Mouse (Mus musculus) forebrain, embryonic 14.5 days (tissue): ENCODE measurements around the gene H3f3a. TPM values are rescaled to one million over a fixed set of nuclear protein-coding genes. Genes with fewer than 3 reads are reported as not detected.
A peak's percentile ranks its signal among the peaks of the same experiment; 100 is the strongest.

Source experiments
- ATAC-seq: fragments of 200-750 bp; cut with Nextera tagmentation; 2 replicates; pipeline ENCODE4 v1.8.0; 2017; ENCODE audit warnings: mild to moderate bottlenecking, moderate library complexity
- DNase-seq: peaks from one replicate; pipeline ENCODE4 v3.0.0-alpha.2; 2015; ENCODE audit warnings: low spot score
- H3K27ac ChIP-seq: fragments of 300-500 bp; sonication (generic); 2 replicates; pipeline ENCODE4 v1.5.1; 2014; ENCODE audit warnings: low read depth, mild to moderate bottlenecking, control low read depth, low read length, moderate library complexity
- H3K27me3 ChIP-seq: fragments of 300-500 bp; sonication (generic); replicated peaks from 2 replicates; pipeline ENCODE4 v1.6.1; 2014; ENCODE audit warnings: low read length, control low read depth, mixed read lengths; ENCODE audit not compliant: control insufficient read depth, insufficient read depth
- H3K36me3 ChIP-seq: fragments of 300-500 bp; sonication (generic); 2 replicates; pipeline ENCODE4 v1.6.1; 2014; ENCODE audit warnings: low read length, control low read depth; ENCODE audit not compliant: control insufficient read depth, insufficient read depth
- H3K4me1 ChIP-seq: fragments of 300-500 bp; sonication (generic); 2 replicates; pipeline ENCODE4 v1.6.1; 2014; ENCODE audit warnings: antibody characterized with exemption, low read length, control low read depth; ENCODE audit not compliant: control insufficient read depth, insufficient read depth
- H3K4me2 ChIP-seq: fragments of 300-500 bp; sonication (generic); 2 replicates; pipeline ENCODE4 v1.6.1; 2014; ENCODE audit warnings: mild to moderate bottlenecking, control low read depth, low read length
- H3K4me3 ChIP-seq: fragments of 300-500 bp; sonication (generic); 2 replicates; pipeline ENCODE4 v1.5.1; 2014; ENCODE audit warnings: low read depth, low read length, control low read depth
- H3K9ac ChIP-seq: fragments of 300-500 bp; sonication (generic); 2 replicates; pipeline ENCODE4 v1.6.1; 2014; ENCODE audit warnings: mild to moderate bottlenecking, low read length, control low read depth, moderate library complexity
- H3K9me3 ChIP-seq: fragments of 300-500 bp; sonication (generic); replicated peaks from 2 replicates; pipeline ENCODE4 v1.6.1; 2016; ENCODE audit warnings: low read length, control low read depth, mixed read lengths; ENCODE audit not compliant: control insufficient read depth
- WGBS: fragments of 180-500 bp; shearing (Covaris S2); extraction: QIAGEN DNeasy Blood & Tissue Kit; methylation state at CpG from one replicate; pipeline ENCODE4 v1.1.7; 2014; 5-methylcytosine and 5-hydroxymethylcytosine counted together
- polyA plus RNA-seq: library from polyadenylated mRNA; unstranded; fragments of >200 nt; fragmentation: Nextera tagmentation; extraction: Ambion mirVana; gene quantifications from 2 replicates; pipeline ENCODE4 v1.2.1, GENCODE M21; 2014

The H3f3a gene
- polyA plus RNA-seq, 1 experiment from 2014 or later = 4,992 TPM

GRCm38 (mm10) chr1:180812463-180813408 is 1.0 kb downstream of the H3f3a start:
- peak overlapping the region; percentile 52 for H3K4me2 ChIP-seq
- peak overlapping the region; percentile 100 for H3K9ac ChIP-seq
- under 1% methylated on average over 70 of the region's 71 CpGs for WGBS

DNA sequence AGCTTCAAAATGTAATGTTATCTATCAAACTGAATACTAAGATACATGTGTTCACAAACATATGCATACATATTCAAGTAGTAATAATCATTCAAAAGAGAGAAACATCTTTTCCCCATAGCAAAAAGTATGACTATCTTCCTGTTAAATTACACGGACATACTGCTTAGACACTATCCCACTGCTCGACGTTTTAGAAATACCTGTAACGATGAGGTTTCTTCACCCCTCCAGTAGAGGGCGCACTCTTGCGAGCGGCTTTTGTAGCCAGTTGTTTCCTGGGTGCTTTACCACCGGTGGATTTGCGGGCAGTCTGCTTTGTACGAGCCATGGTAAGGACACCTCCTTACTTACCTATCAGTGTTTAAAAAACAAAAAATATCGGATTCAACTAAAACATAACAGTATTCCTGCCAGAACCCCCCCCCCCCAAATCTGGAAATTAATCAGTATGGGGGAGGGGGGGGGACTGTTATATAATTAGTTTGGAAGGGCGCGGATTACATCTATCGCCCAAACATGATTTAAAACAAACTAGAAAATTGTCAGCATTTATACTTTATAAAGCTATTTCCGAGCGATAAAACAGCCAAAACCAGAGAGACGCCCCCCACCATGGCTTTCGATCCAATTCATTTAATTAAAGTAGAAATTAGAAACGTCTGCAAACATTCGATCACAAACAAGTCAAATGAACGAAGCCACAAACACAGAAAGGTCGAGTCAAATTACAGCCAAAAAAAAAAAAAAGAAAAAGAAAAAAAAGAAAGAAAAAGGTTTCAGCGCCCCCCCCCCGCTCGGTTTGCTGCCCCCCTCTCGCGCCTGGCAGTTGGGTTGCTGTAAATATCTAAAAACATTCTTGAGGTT is 1.9 kb downstream of the H3f3a start:
- no peak for ATAC-seq

More at GRCm38 (mm10) chr1:180812463-180813408, 1.0 kb downstream of the H3f3a start:
- peak; percentile 71 for DNase-seq
- Histone ChIP-seq H3K27ac (peak overlapping the region; percentile 99), H3K9me3 (no peaks in the 10 kb centered on the region), H3K27me3 (no peaks in the 10 kb centered on the region), H3K36me3 (peaks cover 30% of the 10 kb centered on the region), H3K4me1 (peaks cover 30% of the 10 kb centered on the region), H3K4me3 (peak overlapping the region; percentile 95)
- ATAC-seq = peak; percentile 33

GRCm38 (mm10) chr1:180810976-180811375 is 2.8 kb downstream of the H3f3a start:
- 73% methylated on average over 7 of the region's 7 CpGs for WGBS
- Histone ChIP-seq H3K36me3 (peaks cover 48% of the 10 kb centered on the region), H3K27me3 (no peaks in the 10 kb centered on the region), H3K4me2 (peak overlapping the region; percentile 52), H3K4me3 (peak overlapping the region; percentile 95), H3K9ac (no peak overlapping the region), H3K4me1 (peaks cover 28% of the 10 kb centered on the region), H3K9me3 (no peaks in the 10 kb centered on the region), H3K27ac (no peak overlapping the region)
- ATAC-seq = no peak
- peak; percentile 54 for DNase-seq

More for the DNA sequence above, 1.9 kb downstream of the H3f3a start:
- Histone ChIP-seq H3K9me3 (no peaks in the 10 kb centered on the region), H3K27ac (peak overlapping the region; percentile 99), H3K27me3 (no peaks in the 10 kb centered on the region), H3K4me3 (peak overlapping the region; percentile 95), H3K4me2 (peak overlapping the region; percentile 52), H3K9ac (peak overlapping the region; percentile 100), H3K36me3 (peaks cover 39% of the 10 kb centered on the region), H3K4me1 (peaks cover 30% of the 10 kb centered on the region)
- WGBS = 5% methylated on average over 27 of the region's 27 CpGs
- peak; percentile 15 for DNase-seq

DNA sequence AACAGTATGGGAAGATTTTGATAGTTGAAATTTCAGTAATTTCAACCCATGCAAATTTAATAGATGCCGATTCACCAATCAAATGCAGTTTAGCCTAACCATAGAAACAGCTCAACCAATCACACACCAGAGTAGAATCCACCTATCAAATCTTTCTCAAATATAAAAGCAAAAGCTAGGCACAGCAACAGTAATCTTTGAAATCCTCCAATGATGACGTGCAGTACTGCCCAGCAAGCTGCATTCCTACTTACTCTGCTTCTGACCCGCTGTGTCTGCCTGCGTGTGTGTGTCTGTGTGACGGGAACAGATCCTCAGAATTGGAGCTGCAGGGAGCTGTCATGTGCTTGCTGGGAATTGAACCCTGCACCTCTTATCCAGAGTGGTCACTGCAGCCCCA is 4.9 kb downstream of the H3f3a start:
- Histone ChIP-seq H3K27me3 (no peaks in the 10 kb centered on the region), H3K4me2 (peak overlapping the region; percentile 12; the same call in 1 of the 2 replicates), H3K4me3 (no peak overlapping the region), H3K4me1 (peaks cover 12% of the 10 kb centered on the region), H3K36me3 (peaks cover 69% of the 10 kb centered on the region), H3K9ac (no peak overlapping the region), H3K9me3 (no peaks in the 10 kb centered on the region), H3K27ac (no peak overlapping the region)
- no peak for ATAC-seq
- DNase-seq = no peak
- WGBS = 87% methylated on average over 5 of the region's 5 CpGs

DNA sequence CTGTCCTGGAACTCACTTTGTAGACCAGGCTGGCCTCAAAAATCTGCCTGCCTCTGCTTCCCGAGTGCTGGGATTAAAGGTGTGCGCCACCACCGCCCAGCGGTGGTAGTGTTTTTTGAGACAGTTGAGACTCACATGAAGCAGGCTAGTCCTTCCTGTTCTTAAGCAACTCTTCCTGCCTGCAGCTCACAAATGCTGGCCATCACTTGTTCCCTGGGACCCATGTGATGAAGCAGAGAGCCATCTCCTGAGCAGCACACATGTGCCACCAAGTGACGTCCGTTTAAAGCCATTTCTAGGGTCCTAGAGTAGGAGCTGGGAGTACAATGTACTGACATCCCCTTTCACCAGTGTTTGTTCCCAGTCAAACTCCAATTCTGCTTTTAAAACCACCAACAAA is 9.9 kb downstream of the H3f3a start:
- Histone ChIP-seq H3K4me1 (peaks cover 1% of the 10 kb centered on the region), H3K27ac (no peak overlapping the region), H3K4me3 (no peak overlapping the region), H3K9me3 (no peaks in the 10 kb centered on the region), H3K27me3 (no peaks in the 10 kb centered on the region), H3K9ac (no peak overlapping the region), H3K4me2 (no peak overlapping the region), H3K36me3 (peaks cover 80% of the 10 kb centered on the region)
- no peak for ATAC-seq
- no peak for DNase-seq
- WGBS = 87% methylated on average over 6 of the region's 6 CpGs

DNA sequence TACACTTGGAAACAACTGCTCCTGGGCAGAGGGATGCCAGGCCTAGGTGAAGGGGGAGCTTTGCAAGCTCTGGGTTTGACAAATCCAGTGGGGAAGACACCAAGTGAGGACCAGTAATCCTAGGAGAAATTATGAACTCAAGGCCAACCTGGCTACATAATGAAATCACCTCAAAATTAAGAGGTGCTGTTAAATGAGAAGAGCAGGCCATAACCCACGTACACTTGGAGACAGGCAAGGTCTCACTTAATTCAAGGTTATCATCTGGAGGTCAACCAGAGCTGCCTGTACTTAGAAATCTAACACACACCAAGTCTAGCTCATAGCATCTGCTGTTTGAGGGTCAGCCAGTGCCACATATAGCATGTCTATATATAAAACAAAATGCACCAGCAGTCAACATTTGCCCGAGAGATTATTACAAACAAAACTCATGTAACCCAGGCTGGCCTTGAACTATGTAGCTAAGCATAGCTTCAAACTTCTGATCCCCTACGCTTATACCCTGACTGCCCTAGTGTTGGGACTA is 12.2 kb downstream of the H3f3a start:
- Histone ChIP-seq H3K4me1 (no peaks in the 10 kb centered on the region), H3K4me2 (no peak overlapping the region), H3K36me3 (peaks cover 59% of the 10 kb centered on the region), H3K9ac (no peak overlapping the region), H3K9me3 (no peaks in the 10 kb centered on the region), H3K4me3 (no peak overlapping the region), H3K27ac (no peak overlapping the region), H3K27me3 (no peaks in the 10 kb centered on the region)
- ATAC-seq (0 out of 2 replicates have a peak, but pooled peaks have one; percentile 16), DNase-seq (no peak)
- 92% methylated on average over 3 of the region's 3 CpGs for WGBS

DNA sequence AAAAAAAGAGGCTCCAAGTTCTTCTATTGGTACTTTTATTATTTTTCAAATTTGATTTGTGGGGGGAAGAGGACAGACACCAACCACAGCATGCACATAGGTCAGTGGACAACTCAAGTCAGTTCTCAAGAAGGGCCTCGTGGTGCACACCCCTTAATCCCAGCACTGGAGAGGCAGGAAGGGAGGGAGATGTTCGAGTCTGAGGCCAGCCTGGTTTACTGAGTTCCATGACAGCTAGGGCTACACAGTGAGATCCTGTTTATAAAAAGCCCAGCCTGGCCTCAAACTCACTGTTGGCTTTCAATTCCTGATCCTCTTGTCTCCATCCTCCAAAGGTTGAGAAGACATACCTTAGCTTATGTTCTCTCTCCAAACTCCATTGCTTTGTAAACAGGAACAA is 12.9 kb downstream of the H3f3a start:
- DNase-seq = no peak

GRCm38 (mm10) chr1:180800022-180800421 is 13.7 kb downstream of the H3f3a start:
- peaks cover 44% of the 10 kb centered on the region for H3K36me3 ChIP-seq
- no peaks in the 10 kb centered on the region for H3K27me3 ChIP-seq
- H3K9ac ChIP-seq = no peak overlapping the region
- no peaks in the 10 kb centered on the region for H3K9me3 ChIP-seq
- ATAC-seq (no peak), DNase-seq (no peak)
- 97% methylated on average over 5 of the region's 5 CpGs for WGBS
- H3K4me1 ChIP-seq = no peaks in the 10 kb centered on the region
- no peak overlapping the region for H3K27ac ChIP-seq
- H3K4me2 ChIP-seq = no peak overlapping the region
- H3K4me3 ChIP-seq = no peak overlapping the region

More for the DNA sequence above, 12.9 kb downstream of the H3f3a start:
- no peak overlapping the region for H3K4me3 ChIP-seq
- H3K4me1 ChIP-seq = no peaks in the 10 kb centered on the region
- no peak overlapping the region for H3K4me2 ChIP-seq
- H3K27me3 ChIP-seq = no peaks in the 10 kb centered on the region
- H3K27ac ChIP-seq = no peak overlapping the region
- WGBS = 53% methylated on average over 2 of the region's 2 CpGs
- peaks cover 52% of the 10 kb centered on the region for H3K36me3 ChIP-seq
- H3K9ac ChIP-seq = no peak overlapping the region
- ATAC-seq = no peak
- H3K9me3 ChIP-seq = no peaks in the 10 kb centered on the region
